In genomic region chr4:117467936-117468335, GRCm38 (mm10) we compare ENCODE assay signal across 25 mouse cellular contexts.
"Had no signal": no experiment of that assay in that cellular context is flagged by ENCODE, and none has a peak within 500 bp of the region (broad histone marks: within the 10 kb centered on the region; RNA-seq: fewer than 3 reads in every experiment).

No protein-coding gene starts in this region.

- ATAC-seq: hindbrain, embryonic 16.5 days; inflammation-experienced regulatory T-cells, adult 6 months; intestine, embryonic 15.5 days; intestine, postnatal 0 days had no signal

- DNase-seq: gastrocnemius, adult 2 months; gastrocnemius, postnatal 10 days; gastrocnemius, postnatal 25 days; heart, postnatal 10 days; heart, postnatal 4 days; kidney, adult 18-20 months; kidney, adult 8-10 months; kidney, postnatal 10 days; kidney, postnatal 25 days; kidney, postnatal 4 days; liver; liver, embryonic 13.5 days had no signal

- H3K27ac ChIP-seq: gastrocnemius, adult 2 months; heart, embryonic 10.5 days; hindbrain, embryonic 14.5 days; intestine, embryonic 15.5 days; layer of hippocampus, adult 2 months; left cerebral cortex, adult 2 months; limb, embryonic 10.5 days; limb, embryonic 12.5 days; liver, embryonic 13.5 days had no signal

- H3K27me3 ChIP-seq: heart, embryonic 12.5 days; intestine, embryonic 15.5 days; limb, embryonic 12.5 days; liver, embryonic 13.5 days had no signal

- H3K36me3 ChIP-seq: heart, embryonic 10.5 days; heart, embryonic 12.5 days; hindbrain, embryonic 12.5 days; intestine, embryonic 15.5 days; liver, embryonic 13.5 days had no signal

- H3K4me3 ChIP-seq: gastrocnemius, adult 2 months; heart, embryonic 10.5 days; heart, embryonic 12.5 days; hindbrain, embryonic 12.5 days; intestine, embryonic 15.5 days; layer of hippocampus, adult 2 months; left cerebral cortex, adult 2 months; limb, embryonic 10.5 days; limb, embryonic 12.5 days; liver, embryonic 13.5 days had no signal

- H3K4me2 ChIP-seq: heart, embryonic 12.5 days; hindbrain, embryonic 12.5 days; hindbrain, embryonic 14.5 days; intestine, embryonic 15.5 days; limb, embryonic 12.5 days; liver, embryonic 11.5 days; liver, embryonic 13.5 days had no signal

- H3K9ac ChIP-seq: heart, embryonic 12.5 days; hindbrain, embryonic 12.5 days; hindbrain, embryonic 14.5 days; intestine, embryonic 15.5 days; limb, embryonic 12.5 days; liver, embryonic 13.5 days had no signal

- H3K4me1 ChIP-seq: intestine, embryonic 15.5 days had no signal

- H3K9me3 ChIP-seq: heart, embryonic 10.5 days; heart, embryonic 12.5 days; hindbrain, embryonic 12.5 days; intestine, embryonic 15.5 days; limb, embryonic 10.5 days; limb, embryonic 12.5 days; liver, embryonic 13.5 days had no signal
